Mouse (Mus musculus) lung, embryonic 16.5 days (tissue): Measurements from ENCODE around the gene Has3. TPM values are rescaled to one million over a fixed set of nuclear protein-coding genes. Genes with fewer than 3 reads are reported as not detected.

Experiments
- polyA plus RNA-seq: library from polyadenylated mRNA; unstranded; fragments of >200 nt; fragmentation: Nextera tagmentation; extraction: Ambion mirVana; gene quantifications from 2 replicates; pipeline ENCODE4 v1.2.1, GENCODE M21; 2015

The Has3 gene
- polyA plus RNA-seq, 1 experiment from 2014 or later = 0.23 TPM

Other genes starting within 250 kb of the Has3 start
- gene Tango6, start 187.2 kb upstream of the Has3 start, polyA plus RNA-seq = 10.2 and 10.5 TPM in 2 replicates
- 54.4 and 59.7 TPM in 2 replicates for gene Utp4, start 23.4 kb downstream of the Has3 start, polyA plus RNA-seq
- gene Sntb2, start 65.5 kb downstream of the Has3 start, polyA plus RNA-seq = 15.0 and 15.7 TPM in 2 replicates
- 65.3 and 68.9 TPM in 2 replicates for gene Vps4a, start 161.0 kb downstream of the Has3 start, polyA plus RNA-seq
- 32.7 and 35.5 TPM in 2 replicates for gene Pdf, start 178.4 kb downstream of the Has3 start, polyA plus RNA-seq
- gene Cog8, start 186.4 kb downstream of the Has3 start, polyA plus RNA-seq = 28.6 and 29.6 TPM in 2 replicates
- 68.6 and 75.3 TPM in 2 replicates for gene Nip7, start 186.6 kb downstream of the Has3 start, polyA plus RNA-seq
- gene Tmed6, start 195.4 kb downstream of the Has3 start, polyA plus RNA-seq = 1.7 and 1.9 TPM in 2 replicates
- 16.8 and 18.4 TPM in 2 replicates for gene Terf2, start 226.3 kb downstream of the Has3 start, polyA plus RNA-seq